10 mouse cellular contexts compared by ENCODE assay signal in the genomic region with DNA sequence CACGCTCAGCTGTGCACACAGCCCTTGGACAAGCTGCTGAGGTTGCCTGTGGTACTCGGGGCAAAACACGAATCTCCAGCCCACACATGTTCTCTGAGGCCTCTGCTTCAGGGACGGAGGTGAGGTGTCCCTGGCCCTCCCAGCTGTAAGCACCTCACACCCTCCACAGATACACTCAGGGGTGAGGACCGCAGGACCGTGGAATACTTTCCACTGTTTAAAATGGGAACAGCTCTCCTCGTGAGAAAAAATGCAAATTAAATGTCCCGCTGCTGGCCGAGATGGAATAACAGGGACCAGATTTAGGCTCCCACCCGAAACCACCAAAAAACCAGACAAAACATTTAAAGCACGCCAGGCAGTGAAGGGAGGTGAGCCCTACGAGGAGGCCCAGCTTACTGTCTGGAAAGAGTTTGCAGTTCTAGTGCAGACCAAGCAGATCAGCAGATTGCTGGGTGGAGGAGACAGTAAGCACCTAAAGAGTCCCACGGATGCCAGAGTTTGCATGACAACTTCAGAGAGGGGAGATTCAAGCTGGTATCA. TPM values are rescaled to one million over a fixed set of nuclear protein-coding genes. Genes with fewer than 3 reads are reported as not detected.
DNase-seq lines count a peak whose midpoint lies in the region; ATAC-seq and TF ChIP-seq lines count a peak whose summit lies in the region.
"Had no signal": no experiment of that assay in that cellular context is flagged by ENCODE, and none has a peak within 500 bp of the region (broad histone marks: within the 10 kb centered on the region; RNA-seq: fewer than 3 reads in every experiment).

No protein-coding gene starts in this region.

- WGBS in heart, embryonic 12.5 days: 46% methylated on average over 13 of the region's 13 CpGs
- WGBS in forebrain, embryonic 16.5 days: 10% methylated on average over 13 of the region's 13 CpGs
- 27% methylated on average over 13 of the region's 13 CpGs for WGBS in midbrain, embryonic 11.5 days

- peak overlapping the region; percentile 15; the same call in 1 of the 2 replicates for H3K4me2 ChIP-seq in heart, embryonic 12.5 days
- H3K4me2 ChIP-seq in forebrain, embryonic 16.5 days (ENCODE audit: low read length): no peak overlapping the region
- no peak overlapping the region for H3K4me2 ChIP-seq in midbrain, embryonic 11.5 days

- peak overlapping the region; percentile 90 for H3K27ac ChIP-seq in heart, embryonic 12.5 days (ENCODE audit: poor library complexity, severe bottlenecking)
- H3K27ac ChIP-seq in ES-E14 (ENCODE audit: insufficient read depth, low read depth, low read length, poor library complexity, severe bottlenecking): no peak overlapping the region
- peak overlapping the region; percentile 55 for H3K27ac ChIP-seq in forebrain, embryonic 16.5 days (ENCODE audit: low read length)
- H3K27ac ChIP-seq in midbrain, embryonic 11.5 days (ENCODE audit: low read depth, low read length): peak overlapping the region; percentile 88

- H3K9me3 ChIP-seq in heart, embryonic 12.5 days (replicated peaks): no peaks in the 10 kb centered on the region
- no peaks in the 10 kb centered on the region for H3K9me3 ChIP-seq in ES-E14 (ENCODE audit: control insufficient read depth, insufficient read depth, low read depth, low read length)
- no peaks in the 10 kb centered on the region for H3K9me3 ChIP-seq in forebrain, embryonic 16.5 days (ENCODE audit: control insufficient read depth, low read length)
- no peaks in the 10 kb centered on the region for H3K9me3 ChIP-seq in midbrain, embryonic 11.5 days (ENCODE audit: control insufficient read depth, low read length)

- H3K27me3 ChIP-seq in heart, embryonic 12.5 days (replicated peaks): no peaks in the 10 kb centered on the region
- H3K27me3 ChIP-seq in forebrain, embryonic 16.5 days (replicated peaks; ENCODE audit: control insufficient read depth, insufficient read depth, low read length): no peaks in the 10 kb centered on the region
- H3K27me3 ChIP-seq in midbrain, embryonic 11.5 days (ENCODE audit: control insufficient read depth, insufficient read depth, low read length): no peaks in the 10 kb centered on the region

- DNase-seq in heart, adult 9 months (ENCODE audit: low spot score in 2 of 2): no peak
- DNase-seq in ES-E14 (ENCODE audit: low read depth, low spot score): no peak
- DNase-seq in midbrain, embryonic 11.5 days (ENCODE audit: low spot score, missing footprints): peak; percentile 92
- DNase-seq in thymus, postnatal 4 days: no peak
- DNase-seq in thymus, postnatal 25 days: no peak
- DNase-seq in left cerebral cortex, adult 11 months (ENCODE audit: low spot score): no peak

- no peak for ATAC-seq in heart, embryonic 12.5 days (ENCODE audit: insufficient number of reproducible peaks, low FRiP score)
- ATAC-seq in forebrain, embryonic 16.5 days: peak; percentile 10
- ATAC-seq in midbrain, embryonic 11.5 days (ENCODE audit: low FRiP score): no peak
- ATAC-seq: CD4-positive, CD25-positive, alpha-beta regulatory T cell, adult 4 months had no signal

- in situ Hi-C loops in ES-E14 (cut with MboI; ENCODE audit: low sequenced_read_pairs in 2 of 2, unreplicated experiment in 2 of 2): no loop called here

- peaks cover 21% of the 10 kb centered on the region for H3K4me1 ChIP-seq in heart, embryonic 12.5 days (replicated peaks)
- H3K4me1 ChIP-seq in ES-E14 (ENCODE audit: control insufficient read depth in 2 of 2, insufficient read depth in 2 of 2, low read length in 2 of 2, poor library complexity in 1 of 2): peaks cover 14 to 30% of the 10 kb centered on the region in 2 experiments
- H3K4me1 ChIP-seq in forebrain, embryonic 16.5 days (replicated peaks; ENCODE audit: control insufficient read depth, insufficient read depth, low read length): peaks cover 22% of the 10 kb centered on the region
- H3K4me1 ChIP-seq in midbrain, embryonic 11.5 days (ENCODE audit: control insufficient read depth, insufficient read depth, low read length): peaks cover 27% of the 10 kb centered on the region

- no peak overlapping the region for H3K4me3 ChIP-seq in heart, embryonic 12.5 days
- H3K4me3 ChIP-seq in ES-E14 (ENCODE audit: insufficient read depth in 1 of 2, low read depth in 1 of 2, low read length in 2 of 2, poor library complexity in 1 of 2, severe bottlenecking in 1 of 2): no peak overlapping the region
- H3K4me3 ChIP-seq in forebrain, embryonic 16.5 days (replicated peaks; ENCODE audit: low read length): no peak overlapping the region
- H3K4me3 ChIP-seq in midbrain, embryonic 11.5 days (ENCODE audit: low read depth, low read length): no peak overlapping the region

- H3K9ac ChIP-seq in heart, embryonic 12.5 days: peak overlapping the region; percentile 49; the same call in 1 of the 2 replicates
- 0 out of 2 replicates have a peak overlapping the region, but pooled peaks have one; percentile 7 for H3K9ac ChIP-seq in ES-E14 (ENCODE audit: insufficient read depth, low read depth, low read length, poor library complexity, severe bottlenecking)
- H3K9ac ChIP-seq in forebrain, embryonic 16.5 days (replicated peaks; ENCODE audit: low read depth, low read length): no peak overlapping the region
- H3K9ac ChIP-seq in midbrain, embryonic 11.5 days (ENCODE audit: low read length): peak overlapping the region; percentile 62

- no peaks in the 10 kb centered on the region for H3K36me3 ChIP-seq in heart, embryonic 12.5 days
- H3K36me3 ChIP-seq in ES-E14 (ENCODE audit: control insufficient read depth, insufficient read depth, low read length, poor library complexity, severe bottlenecking): peaks cover 2% of the 10 kb centered on the region; the same call in 1 of the 2 replicates
- H3K36me3 ChIP-seq in forebrain, embryonic 16.5 days (ENCODE audit: control insufficient read depth, insufficient read depth): no peaks in the 10 kb centered on the region
- H3K36me3 ChIP-seq in midbrain, embryonic 11.5 days (ENCODE audit: control insufficient read depth, insufficient read depth, low read length): no peaks in the 10 kb centered on the region; the same call in 1 of the 2 replicates

TF ChIP-seq in ES-E14, 5 proteins besides CTCF, POLR2A, EP300 and RAD21:
- TF ChIP-seq MAFK (IDR thresholded peaks at IDR 0.05; ENCODE audit: insufficient read depth, low read depth, low read length) (no peak), ZC3H11A (IDR thresholded peaks at IDR 0.05; ENCODE audit: borderline replicate concordance, low read depth, low read length) (no peak), HCFC1 (IDR thresholded peaks at IDR 0.05; ENCODE audit: borderline replicate concordance, insufficient read depth, low read length) (no peak), CHD2 (IDR thresholded peaks at IDR 0.05; ENCODE audit: low read depth, low read length) (no peak), ZNF384 (IDR thresholded peaks at IDR 0.05; ENCODE audit: low read depth, low read length) (no peak)

RNA-seq across cellular contexts. Expression of gene Gli2, which starts 19.2 kb away (rescaled TPM):
- 3.3 and 4.0 TPM in 2 replicates for polyA plus RNA-seq in heart, embryonic 12.5 days (2016; fragmentation: Nextera tagmentation; extraction: Ambion mirVana)
- total RNA-seq in ES-E14 (2012; rRNA removed): 9.8 and 12.2 TPM in 2 replicates
- 4.0 and 4.3 TPM in 2 replicates for polyA plus RNA-seq in forebrain, embryonic 16.5 days (2015; fragmentation: Nextera tagmentation; extraction: Ambion mirVana)
- 8.2 and 9.0 TPM in 2 replicates for polyA plus RNA-seq in midbrain, embryonic 11.5 days (2014; fragmentation: Nextera tagmentation; extraction: Ambion mirVana)
- total RNA-seq: neutrophil, adult 5-6 weeks had no signal
- polyA plus RNA-seq: CD4-positive, CD25-positive, alpha-beta regulatory T cell, adult 4 months had no signal
